Mouse (Mus musculus) heart, postnatal 0 days (tissue): ENCODE measurements around the gene Gm5426.

Source experiments
- CTCF ChIP-seq: IDR thresholded peaks from 2 replicates; pipeline ENCODE4 v1.5.1; 2016; ENCODE audit warnings: antibody characterized with exemption, control low read depth, low read depth
- EP300 ChIP-seq: IDR thresholded peaks from 2 replicates; pipeline ENCODE4 v1.6.1; 2016; ENCODE audit warnings: antibody characterized with exemption, low read depth

GRCm38 (mm10) chr10:96125771-96126454 is 10.5 kb upstream of the Gm5426 start:
- TF ChIP-seq CTCF (no peak), EP300 (no peak)
